Mouse (Mus musculus): Measurements from ENCODE around the gene Sspn. TPM values are rescaled to one million over a fixed set of nuclear protein-coding genes. Genes with fewer than 3 reads are reported as not detected.
A peak's percentile ranks its signal among the peaks of the same experiment; 100 is the strongest.

Sspn gene
- total RNA-seq, 2 experiments from 2014 or later, result 40.0 to 55.9 TPM

GRCm38 (mm10) chr6:145967693-145968092 lies 36.3 kb downstream of the Sspn start:
- intact Hi-C loops (cut with DNase I), result no loop called here
- Histone ChIP-seq H3K27ac (peak overlapping the region; percentile 87), H3K4me3 (no peak overlapping the region)
- no peak for DNase-seq
- TF ChIP-seq CTCF (IDR thresholded peaks at IDR 0.05), result no peak

- intact Hi-C loops (cut with DNase I), result no loop called here
- Histone ChIP-seq H3K4me3 (peak overlapping the region; percentile 36), H3K27ac (peak overlapping the region; percentile 87)
- no peak for TF ChIP-seq CTCF (IDR thresholded peaks at IDR 0.05)
- peak; percentile 84 for DNase-seq
Observed at GRCm38 (mm10) chr6:145968301-145968818, 36.9 kb downstream of the Sspn start.

GRCm38 (mm10) chr6:145968821-145969220 lies 37.4 kb downstream of the Sspn start:
- intact Hi-C loops (cut with DNase I), result no loop called here
- no peak for TF ChIP-seq CTCF (IDR thresholded peaks at IDR 0.05)
- no peak for DNase-seq
- Histone ChIP-seq H3K4me3 (peak overlapping the region; percentile 36), H3K27ac (peak overlapping the region; percentile 87)

GRCm38 (mm10) chr6:145969572-145969971 lies 38.1 kb downstream of the Sspn start:
- H3K4me3 ChIP-seq, result no peak overlapping the region
- peak overlapping the region; percentile 87 for H3K27ac ChIP-seq
- intact Hi-C loops (cut with DNase I), result no loop called here

GRCm38 (mm10) chr6:145972107-145972506 lies 40.7 kb downstream of the Sspn start:
- no peak overlapping the region for H3K27ac ChIP-seq
- no peak overlapping the region for H3K4me3 ChIP-seq
- no peak for TF ChIP-seq CTCF (IDR thresholded peaks at IDR 0.05)
- intact Hi-C loops (cut with DNase I), result loop anchor here (10.0 kb wide), 1 partner anchor 303 kb away; no protein-coding TSS in a partner anchor
- DNase-seq, result no peak

More at GRCm38 (mm10) chr6:145969572-145969971, 38.1 kb downstream of the Sspn start:
- TF ChIP-seq CTCF (IDR thresholded peaks at IDR 0.05), result peak; percentile 47
- DNase-seq, result no peak

- no peak for TF ChIP-seq CTCF (IDR thresholded peaks at IDR 0.05)
- no peak for DNase-seq
- Histone ChIP-seq H3K27ac (no peak overlapping the region), H3K4me3 (no peak overlapping the region)
- intact Hi-C loops (cut with DNase I), result loop anchor here (10.0 kb wide), 1 partner anchor 302 kb away; no protein-coding TSS in a partner anchor
Observed at GRCm38 (mm10) chr6:145972836-145973235, 41.4 kb downstream of the Sspn start.

GRCm38 (mm10) chr6:145973356-145973755 lies 41.9 kb downstream of the Sspn start:
- H3K4me3 ChIP-seq, result no peak overlapping the region
- intact Hi-C loops (cut with DNase I), result loop anchor here (10.0 kb wide), 1 partner anchor 301 kb away; no protein-coding TSS in a partner anchor
- no peak for TF ChIP-seq CTCF (IDR thresholded peaks at IDR 0.05)
- no peak for DNase-seq
- no peak overlapping the region for H3K27ac ChIP-seq

- intact Hi-C loops (cut with DNase I), result loop anchor here (10.0 kb wide), 1 partner anchor 300 kb away; no protein-coding TSS in a partner anchor
- no peak for TF ChIP-seq CTCF (IDR thresholded peaks at IDR 0.05)
- no peak for DNase-seq
- Histone ChIP-seq H3K27ac (no peak overlapping the region), H3K4me3 (no peak overlapping the region)
Observed at GRCm38 (mm10) chr6:145974766-145975165, 43.3 kb downstream of the Sspn start.

- Histone ChIP-seq H3K4me3 (no peak overlapping the region), H3K27ac (peak overlapping the region; percentile 66)
- intact Hi-C loops (cut with DNase I), result loop anchor here (10.0 kb wide), 1 partner anchor 297 kb away; no protein-coding TSS in a partner anchor
- DNase-seq, result no peak
- TF ChIP-seq CTCF (IDR thresholded peaks at IDR 0.05), result no peak
Observed at GRCm38 (mm10) chr6:145977344-145977743, 45.9 kb downstream of the Sspn start.

- peak overlapping the region; percentile 66 for H3K27ac ChIP-seq
- intact Hi-C loops (cut with DNase I), result loop anchor here (10.0 kb wide), 1 partner anchor 297 kb away; no protein-coding TSS in a partner anchor
- TF ChIP-seq CTCF (IDR thresholded peaks at IDR 0.05), result no peak
- no peak for DNase-seq
- H3K4me3 ChIP-seq, result no peak overlapping the region
Observed at GRCm38 (mm10) chr6:145977771-145978450, 46.5 kb downstream of the Sspn start.

- Histone ChIP-seq H3K27ac (peak overlapping the region; percentile 73), H3K4me3 (no peak overlapping the region)
- no peak for DNase-seq
- intact Hi-C loops (cut with DNase I), result no loop called here
- no peak for TF ChIP-seq CTCF (IDR thresholded peaks at IDR 0.05)
Observed at GRCm38 (mm10) chr6:145981074-145981473, 49.6 kb downstream of the Sspn start.

- H3K4me3 ChIP-seq, result no peak overlapping the region
- DNase-seq, result no peak
- H3K27ac ChIP-seq, result no peak overlapping the region
- intact Hi-C loops (cut with DNase I), result no loop called here
- TF ChIP-seq CTCF (IDR thresholded peaks at IDR 0.05), result no peak
Observed at GRCm38 (mm10) chr6:145982335-145982734, 50.9 kb downstream of the Sspn start.

- intact Hi-C loops (cut with DNase I), result no loop called here
- peak; percentile 60 for DNase-seq
- no peak overlapping the region for H3K4me3 ChIP-seq
- TF ChIP-seq CTCF (IDR thresholded peaks at IDR 0.05), result no peak
- H3K27ac ChIP-seq, result peak overlapping the region; percentile 74
Observed at GRCm38 (mm10) chr6:145990578-145990977, 59.1 kb downstream of the Sspn start.
